Mouse (Mus musculus): ENCODE measurements around the gene Rpl22. TPM values are rescaled to one million over a fixed set of nuclear protein-coding genes. Genes with fewer than 3 reads are reported as not detected.

The Rpl22 gene
- 371 and 424 TPM in 2 replicates for polyA plus RNA-seq (2015; fragmentation: Nextera tagmentation; extraction: Ambion mirVana)

GRCm38 (mm10) chr4:152325574-152326411, at the start of gene Rpl22:
Gene Rpl22, plus strand, starts transcription at chr4:152325742.
- Histone ChIP-seq H3K27me3 (replicated peaks) (no peaks in the 10 kb centered on the region), H3K9me3 (no peaks in the 10 kb centered on the region), H3K4me2 (replicated peaks) (peak within 1 kb of the TSS; percentile 69), H3K4me1 (replicated peaks) (peaks cover 14% of the 10 kb centered on the region), H3K4me3 (replicated peaks) (peak within 1 kb of the TSS; percentile 100), H3K36me3 (peaks cover 22% of the 10 kb centered on the region), H3K9ac (peak within 1 kb of the TSS; percentile 98), H3K27ac (peak within 1 kb of the TSS; percentile 75)
- WGBS, result under 1% methylated on average over 70 of the region's 70 CpGs
- ATAC-seq, result peak; percentile 98

GRCm38 (mm10) chr4:152276389-152277347, 48.9 kb upstream of the Rpl22 start:
- no peak overlapping the region for H3K27ac ChIP-seq
- H3K9ac ChIP-seq, result no peak overlapping the region
- H3K4me2 ChIP-seq (replicated peaks), result no peak overlapping the region
- peaks cover 35% of the 10 kb centered on the region for H3K4me1 ChIP-seq (replicated peaks)
- peaks cover 35% of the 10 kb centered on the region for H3K27me3 ChIP-seq (replicated peaks)
- no peaks in the 10 kb centered on the region for H3K36me3 ChIP-seq
- no peak for ATAC-seq
- H3K4me3 ChIP-seq (replicated peaks), result no peak overlapping the region
- WGBS, result 58% methylated on average over 10 of the region's 10 CpGs
- no peaks in the 10 kb centered on the region for H3K9me3 ChIP-seq

- no peak overlapping the region for H3K9ac ChIP-seq
- no peak overlapping the region for H3K27ac ChIP-seq
- no peak overlapping the region for H3K4me3 ChIP-seq (replicated peaks)
- H3K4me1 ChIP-seq (replicated peaks), result peaks cover 26% of the 10 kb centered on the region
- 67% methylated on average over 2 of the region's 2 CpGs for WGBS
- peaks cover 47% of the 10 kb centered on the region for H3K27me3 ChIP-seq (replicated peaks)
- ATAC-seq, result no peak
- H3K9me3 ChIP-seq, result no peaks in the 10 kb centered on the region
- H3K4me2 ChIP-seq (replicated peaks), result no peak overlapping the region
- H3K36me3 ChIP-seq, result no peaks in the 10 kb centered on the region
Observed at GRCm38 (mm10) chr4:152277916-152278315, 47.6 kb upstream of the Rpl22 start.

- Histone ChIP-seq H3K27me3 (replicated peaks) (peaks cover 58% of the 10 kb centered on the region), H3K4me3 (replicated peaks) (no peak overlapping the region), H3K36me3 (no peaks in the 10 kb centered on the region), H3K27ac (no peak overlapping the region), H3K9ac (no peak overlapping the region), H3K4me2 (replicated peaks) (no peak overlapping the region), H3K9me3 (no peaks in the 10 kb centered on the region), H3K4me1 (replicated peaks) (peaks cover 23% of the 10 kb centered on the region)
- WGBS, result 88% methylated on average over 23 of the region's 23 CpGs
- ATAC-seq, result no peak
Observed at GRCm38 (mm10) chr4:152278986-152279385, 46.6 kb upstream of the Rpl22 start.

- Histone ChIP-seq H3K36me3 (no peaks in the 10 kb centered on the region), H3K9ac (no peak overlapping the region), H3K27ac (no peak overlapping the region), H3K27me3 (replicated peaks) (peaks cover 64% of the 10 kb centered on the region), H3K4me2 (replicated peaks) (no peak overlapping the region), H3K4me1 (replicated peaks) (peaks cover 17% of the 10 kb centered on the region), H3K4me3 (replicated peaks) (no peak overlapping the region), H3K9me3 (no peaks in the 10 kb centered on the region)
- 56% methylated on average over 15 of the region's 15 CpGs for WGBS
- no peak for ATAC-seq
Observed at GRCm38 (mm10) chr4:152281601-152282000, 43.9 kb upstream of the Rpl22 start.

GRCm38 (mm10) chr4:152282721-152283120, 42.8 kb upstream of the Rpl22 start:
- H3K9me3 ChIP-seq, result no peaks in the 10 kb centered on the region
- ATAC-seq, result no peak
- H3K36me3 ChIP-seq, result no peaks in the 10 kb centered on the region
- H3K27me3 ChIP-seq (replicated peaks), result peaks cover 75% of the 10 kb centered on the region
- H3K9ac ChIP-seq, result no peak overlapping the region
- WGBS, result 18% methylated on average over 33 of the region's 34 CpGs
- no peak overlapping the region for H3K27ac ChIP-seq
- H3K4me1 ChIP-seq (replicated peaks), result peaks cover 20% of the 10 kb centered on the region
- peak overlapping the region; percentile 67 for H3K4me2 ChIP-seq (replicated peaks)
- peak overlapping the region; percentile 29 for H3K4me3 ChIP-seq (replicated peaks)

- peak; percentile 89 for ATAC-seq
- WGBS, result 5% methylated on average over 70 of the region's 70 CpGs
Observed at GRCm38 (mm10) chr4:152283186-152283950, 42.2 kb upstream of the Rpl22 start.

GRCm38 (mm10) chr4:152285505-152285904, 40.0 kb upstream of the Rpl22 start:
- no peaks in the 10 kb centered on the region for H3K9me3 ChIP-seq
- H3K36me3 ChIP-seq, result no peaks in the 10 kb centered on the region
- H3K4me3 ChIP-seq (replicated peaks), result no peak overlapping the region
- 3% methylated on average over 10 of the region's 10 CpGs for WGBS
- H3K4me2 ChIP-seq (replicated peaks), result no peak overlapping the region
- H3K27ac ChIP-seq, result no peak overlapping the region
- no peak for ATAC-seq
- H3K27me3 ChIP-seq (replicated peaks), result peaks cover 88% of the 10 kb centered on the region
- H3K9ac ChIP-seq, result no peak overlapping the region
- peaks cover 25% of the 10 kb centered on the region for H3K4me1 ChIP-seq (replicated peaks)

More at GRCm38 (mm10) chr4:152283186-152283950, 42.2 kb upstream of the Rpl22 start:
- Histone ChIP-seq H3K4me3 (replicated peaks) (peak overlapping the region; percentile 29), H3K9ac (no peak overlapping the region), H3K27me3 (replicated peaks) (peaks cover 82% of the 10 kb centered on the region), H3K27ac (no peak overlapping the region), H3K4me1 (replicated peaks) (peaks cover 20% of the 10 kb centered on the region), H3K9me3 (no peaks in the 10 kb centered on the region), H3K36me3 (no peaks in the 10 kb centered on the region), H3K4me2 (replicated peaks) (peak overlapping the region; percentile 67)

GRCm38 (mm10) chr4:152286183-152286582, 39.4 kb upstream of the Rpl22 start:
- peaks cover 28% of the 10 kb centered on the region for H3K4me1 ChIP-seq (replicated peaks)
- H3K27me3 ChIP-seq (replicated peaks), result peaks cover 88% of the 10 kb centered on the region
- peak overlapping the region; percentile 17 for H3K4me3 ChIP-seq (replicated peaks)
- WGBS, result 4% methylated on average over 32 of the region's 32 CpGs
- H3K36me3 ChIP-seq, result no peaks in the 10 kb centered on the region
- peak overlapping the region; percentile 44 for H3K4me2 ChIP-seq (replicated peaks)
- no peak overlapping the region for H3K9ac ChIP-seq
- ATAC-seq, result no peak
- no peak overlapping the region for H3K27ac ChIP-seq
- no peaks in the 10 kb centered on the region for H3K9me3 ChIP-seq

- 8% methylated on average over 26 of the region's 26 CpGs for WGBS
- Histone ChIP-seq H3K27me3 (replicated peaks) (peaks cover 88% of the 10 kb centered on the region), H3K9me3 (no peaks in the 10 kb centered on the region), H3K4me2 (replicated peaks) (no peak overlapping the region), H3K36me3 (no peaks in the 10 kb centered on the region), H3K4me1 (replicated peaks) (peaks cover 28% of the 10 kb centered on the region), H3K27ac (no peak overlapping the region), H3K9ac (no peak overlapping the region), H3K4me3 (replicated peaks) (no peak overlapping the region)
- ATAC-seq, result 0 out of 2 replicates have a peak, but pooled peaks have one; percentile 23
Observed at GRCm38 (mm10) chr4:152286887-152287286, 38.7 kb upstream of the Rpl22 start.

- H3K9me3 ChIP-seq, result no peaks in the 10 kb centered on the region
- H3K27ac ChIP-seq, result no peak overlapping the region
- ATAC-seq, result no peak
- H3K27me3 ChIP-seq (replicated peaks), result peaks cover 88% of the 10 kb centered on the region
- H3K4me2 ChIP-seq (replicated peaks), result no peak overlapping the region
- no peaks in the 10 kb centered on the region for H3K36me3 ChIP-seq
- no peak overlapping the region for H3K9ac ChIP-seq
- peaks cover 34% of the 10 kb centered on the region for H3K4me1 ChIP-seq (replicated peaks)
- 24% methylated on average over 19 of the region's 19 CpGs for WGBS
- H3K4me3 ChIP-seq (replicated peaks), result no peak overlapping the region
Observed at GRCm38 (mm10) chr4:152287317-152288120, 38.0 kb upstream of the Rpl22 start.
